Mouse (Mus musculus) frontal cortex, adult 2 months (tissue): ENCODE measurements around the gene Ptprb. TPM values are rescaled to one million over a fixed set of nuclear protein-coding genes. Genes with fewer than 3 reads are reported as not detected.

Experiments
- DNase-seq, 2 experiments: peaks; one replicate each; pipeline ENCODE4 v3.0.0; 2022; ENCODE audit warnings: low spot score in 1 of 2; ENCODE audit errors: extremely low spot score in 1 of 2
- polyA plus RNA-seq: library from polyadenylated mRNA; depleted of rRNA; stranded (reverse); fragments of >200 nt; gene quantifications from 2 replicates; pipeline ENCODE4 v1.2.3, GENCODE M21; 2012; rRNA removed

Gene Ptprb
- polyA plus RNA-seq, 1 experiment, result 10.9 TPM

DNA sequence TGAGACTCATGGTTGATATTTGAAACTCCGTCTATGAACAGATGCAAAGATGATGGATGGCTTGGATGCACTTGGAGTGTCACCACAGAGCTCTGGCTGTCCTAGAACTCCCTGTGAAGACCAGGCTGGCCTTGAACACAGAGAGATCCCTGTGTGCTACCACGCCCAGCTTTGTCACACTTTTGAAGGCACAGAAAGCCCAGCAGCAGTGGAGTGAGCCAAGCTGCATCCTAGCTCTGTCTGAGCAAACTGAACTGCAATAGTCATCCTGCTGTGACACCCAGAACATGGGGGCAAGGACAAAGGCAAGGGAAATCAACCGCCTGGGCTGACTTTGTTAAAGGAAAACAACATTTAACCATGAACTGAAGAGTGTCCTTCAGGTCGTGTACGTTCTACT lies 141.4 kb downstream of the Ptprb start:
- DNase-seq, result no peak

DNA sequence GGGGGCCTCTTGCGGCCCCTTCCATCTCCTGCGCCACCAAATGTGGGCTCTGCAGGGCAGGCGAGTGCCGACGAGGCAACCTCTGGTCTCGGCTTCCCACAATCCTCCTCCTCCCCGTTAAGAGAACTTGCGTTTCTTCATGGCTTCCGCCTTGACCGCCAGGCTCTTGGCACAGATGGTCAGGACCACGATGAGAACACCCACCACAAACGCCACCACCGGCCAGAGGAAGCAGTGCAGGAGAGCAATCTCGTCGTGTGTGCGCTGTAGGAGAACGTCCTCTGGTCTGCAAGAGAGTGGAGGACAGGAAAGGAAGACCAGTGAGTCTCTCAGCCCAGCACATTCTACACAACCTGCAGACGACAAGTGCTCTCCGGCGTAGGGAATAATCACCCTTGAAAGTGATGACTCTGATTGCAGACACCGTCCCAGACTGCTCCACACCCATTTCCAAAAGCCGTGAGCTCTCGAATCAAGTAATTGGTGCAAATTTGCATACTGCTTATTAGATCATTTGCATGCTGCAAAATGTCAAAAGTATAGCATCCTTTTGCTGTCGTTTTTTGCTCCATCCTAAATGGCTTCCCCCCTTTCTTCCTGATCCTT lies 142.9 kb downstream of the Ptprb start:
- DNase-seq, result no peak

GRCm38 (mm10) chr10:116420976-116421375 lies 145.7 kb downstream of the Ptprb start:
- no peak for DNase-seq

DNA sequence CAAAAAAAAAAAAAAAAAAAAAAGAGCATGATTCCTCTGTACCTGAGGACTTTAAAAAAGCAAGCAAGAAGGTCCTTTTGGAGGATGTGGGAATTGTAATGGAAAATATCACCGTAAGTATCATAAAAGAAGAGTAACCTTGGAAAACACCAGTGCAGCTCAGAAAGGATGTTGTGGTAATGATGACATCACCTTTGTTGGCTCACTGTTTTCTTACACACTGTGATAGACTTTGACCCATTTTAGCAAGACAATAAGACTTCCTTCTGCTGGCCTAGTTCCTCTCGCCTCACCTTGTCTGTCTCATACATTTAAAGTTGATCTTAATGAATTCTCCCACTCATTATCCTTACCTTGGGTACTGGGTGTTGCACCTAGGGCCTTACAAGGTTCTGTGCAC lies 147.2 kb downstream of the Ptprb start:
- no peak for DNase-seq

DNA sequence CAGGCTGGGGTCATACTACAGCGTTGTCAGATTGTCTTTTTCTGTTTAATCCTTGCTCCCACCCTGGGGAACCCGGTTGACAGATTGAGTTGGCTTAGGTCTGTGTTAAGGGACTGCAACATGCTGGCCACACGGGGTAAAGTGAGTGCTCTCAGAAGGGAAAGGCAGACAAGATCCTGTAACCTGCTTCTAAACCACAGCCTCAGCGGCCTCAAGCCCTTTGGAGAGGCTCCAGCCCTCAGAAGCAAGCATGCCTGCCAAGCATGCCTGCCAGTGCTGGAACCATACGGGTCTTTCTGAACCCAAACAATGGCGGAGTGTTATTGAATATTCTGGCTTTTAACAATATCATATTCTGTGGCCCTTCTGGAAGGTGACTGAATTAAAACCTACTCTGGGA lies 149.6 kb downstream of the Ptprb start:
- DNase-seq, result no peak

DNA sequence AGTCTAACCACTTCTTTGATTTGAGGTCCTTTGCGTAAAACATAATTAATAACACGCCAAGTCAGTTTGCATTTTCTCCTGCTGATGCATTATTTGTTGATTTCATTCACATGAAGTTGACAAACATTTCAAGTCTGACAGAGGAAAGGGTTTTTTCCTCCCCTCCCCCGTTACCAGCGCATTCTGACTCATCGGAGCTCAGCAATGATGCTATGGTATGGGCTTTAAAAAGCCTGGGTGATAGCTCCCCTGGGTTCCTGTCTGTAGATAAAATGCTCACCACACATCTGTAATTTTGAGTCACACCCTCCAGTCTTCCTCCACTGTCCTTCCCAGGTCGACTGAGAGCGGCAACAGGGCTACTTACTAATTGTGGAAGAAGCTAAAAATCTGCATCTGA lies 150.9 kb downstream of the Ptprb start:
- peak in 1 of 2 experiments; percentile 44 for DNase-seq

DNA sequence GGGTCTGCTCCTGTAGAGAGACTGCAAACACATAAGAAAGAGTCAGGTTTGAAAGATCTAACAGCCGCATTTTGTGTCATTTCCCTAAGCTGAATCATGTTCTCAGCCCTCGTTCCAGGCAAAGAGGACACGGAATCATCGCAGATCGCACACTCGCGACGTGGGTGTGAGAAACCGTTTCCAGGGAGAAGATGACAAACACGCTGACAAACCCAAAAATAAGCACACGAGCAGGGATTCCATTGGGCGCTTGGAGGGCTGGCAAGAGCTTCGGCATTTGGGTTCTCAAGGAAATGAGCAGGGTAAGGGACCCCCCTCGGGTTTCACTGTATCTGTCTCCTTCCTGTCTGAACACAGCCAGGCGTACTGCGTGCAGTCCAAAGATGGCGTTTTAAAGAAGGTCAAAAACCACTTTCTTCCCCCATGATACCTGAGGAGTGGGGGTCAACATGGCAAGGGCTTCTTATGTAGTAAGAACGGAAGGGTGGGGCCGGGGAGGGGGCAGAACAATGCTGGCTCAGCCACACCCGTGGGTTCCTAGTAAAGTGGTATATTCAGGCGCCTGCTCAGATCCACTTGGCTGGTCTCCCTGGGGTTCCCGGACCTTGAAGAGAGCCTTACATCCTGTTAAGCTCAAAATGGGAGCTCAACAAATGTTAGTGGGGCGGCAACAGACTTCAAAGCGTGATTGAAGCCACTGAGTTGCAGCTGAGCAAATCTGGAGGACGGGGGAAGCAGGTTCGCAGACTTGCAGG lies 152.9 kb downstream of the Ptprb start:
- DNase-seq, result peak; percentile 82 to 89

DNA sequence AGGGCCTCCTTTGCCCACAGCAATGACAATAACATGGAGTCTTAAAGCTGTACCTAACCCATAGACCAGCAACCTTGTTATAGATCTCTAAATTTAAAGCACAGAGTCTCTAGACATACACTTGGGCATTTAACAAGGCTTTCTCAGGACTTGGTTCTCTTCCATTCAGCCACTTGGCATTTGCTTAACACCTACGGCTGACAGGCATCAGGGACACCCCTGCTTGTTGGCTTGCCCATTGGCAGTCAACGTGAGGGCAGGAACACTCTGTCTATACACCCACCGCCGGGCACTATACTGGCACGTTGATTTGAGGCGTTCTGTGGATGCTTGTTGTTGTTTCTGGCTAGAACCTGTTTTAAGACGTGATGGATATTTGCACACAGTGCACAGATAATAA lies 157.1 kb downstream of the Ptprb start:
- no peak for DNase-seq

DNA sequence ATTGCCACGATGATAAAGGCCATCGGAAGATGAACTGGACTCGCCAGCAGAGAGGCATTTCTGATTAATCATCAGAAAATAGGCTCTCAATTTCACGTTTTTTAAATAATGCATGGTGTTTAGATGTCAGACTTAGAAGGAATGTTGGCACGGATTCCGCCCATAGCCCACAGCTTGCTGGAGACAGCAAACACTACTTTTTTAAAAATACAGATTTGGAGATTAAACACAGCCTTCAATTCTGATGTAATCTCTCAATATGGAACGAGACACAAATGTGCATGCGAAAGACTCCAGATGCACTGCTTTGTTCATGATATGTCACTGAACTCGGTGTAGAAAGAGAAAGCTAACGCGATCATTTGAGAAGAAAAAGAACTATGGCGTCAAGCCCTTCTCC lies 160.1 kb downstream of the Ptprb start:
- DNase-seq, result no peak

Other genes with a start within 250 kb of the Ptprb start
- gene 4933416C03Rik, start 161.6 kb upstream of the Ptprb start, polyA plus RNA-seq, result not detected in 2 replicates
- gene Kcnmb4, start 198.4 kb downstream of the Ptprb start, polyA plus RNA-seq, result 108 and 112 TPM in 2 replicates